Mouse (Mus musculus): Measurements from ENCODE around the gene Zfp692.
"Not testable (repeated sequence)": the region's sequence is repeated elsewhere in the genome, so short reads cannot be mapped to it uniquely, and the experiment has no call there.

Gene Zfp692

DNA sequence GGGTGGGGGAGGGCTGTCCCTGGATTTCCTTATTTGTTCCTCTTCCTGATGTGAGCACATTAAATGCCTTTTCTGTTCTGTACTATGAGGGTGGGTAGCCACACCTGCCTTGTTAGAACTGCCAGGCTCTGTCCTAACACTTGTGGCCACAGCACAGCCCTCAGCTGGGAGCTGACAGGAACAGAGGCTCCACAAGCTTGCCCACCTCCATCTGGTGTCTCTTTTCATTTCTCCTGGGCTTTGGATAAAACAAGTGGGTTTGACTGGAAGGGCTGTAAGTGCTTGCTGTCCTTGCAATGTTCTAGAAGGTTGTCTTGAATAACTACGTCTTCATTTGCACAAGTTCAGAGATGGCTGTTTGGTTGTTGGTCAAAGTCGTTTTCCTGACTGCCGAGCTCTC is 48.1 kb downstream of the Zfp692 start:
- no peak for DNase-seq (ENCODE audit: low read depth, low spot score)

DNA sequence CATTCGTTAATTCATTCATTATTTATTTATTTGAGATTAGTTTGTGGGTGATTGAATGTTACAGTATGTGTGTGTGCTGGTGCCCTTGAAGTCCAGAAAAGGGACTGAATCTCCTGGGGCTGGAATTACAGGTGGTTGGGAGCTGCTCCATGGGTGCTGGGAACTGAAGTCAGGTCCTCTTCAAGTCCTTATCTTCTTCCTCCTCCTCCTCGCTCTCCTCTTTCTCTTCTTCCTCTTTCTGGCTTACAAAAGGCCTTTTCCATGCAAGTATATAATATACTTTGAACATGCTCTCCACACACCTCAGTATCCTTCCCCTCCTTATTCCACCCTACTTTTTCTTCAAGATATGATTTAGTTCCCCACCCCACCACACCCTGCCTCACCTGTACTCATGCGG is 50.2 kb downstream of the Zfp692 start:
- no peak for DNase-seq (ENCODE audit: low read depth, low spot score)

- DNase-seq (ENCODE audit: low read depth, low spot score) = no peak
These were observed 51.1 kb downstream of the Zfp692 start for GRCm38 (mm10) chr11:58357844-58358534.

GRCm38 (mm10) chr11:58362562-58362961 is 55.7 kb downstream of the Zfp692 start:
- not testable (repeated sequence) for DNase-seq (ENCODE audit: low read depth, low spot score)
